Mouse (Mus musculus): ENCODE measurements around the gene Idnk.

Idnk gene

GRCm38 (mm10) chr13:58147760-58148159 lies 9.7 kb upstream of the Idnk start:
- DNase-seq (ENCODE audit: low spot score): no peak

GRCm38 (mm10) chr13:58148256-58148831 lies 9.1 kb upstream of the Idnk start:
- DNase-seq (ENCODE audit: low spot score): peak; percentile 77

GRCm38 (mm10) chr13:58149033-58149558 lies 8.4 kb upstream of the Idnk start:
- no peak for DNase-seq (ENCODE audit: low spot score)

DNA sequence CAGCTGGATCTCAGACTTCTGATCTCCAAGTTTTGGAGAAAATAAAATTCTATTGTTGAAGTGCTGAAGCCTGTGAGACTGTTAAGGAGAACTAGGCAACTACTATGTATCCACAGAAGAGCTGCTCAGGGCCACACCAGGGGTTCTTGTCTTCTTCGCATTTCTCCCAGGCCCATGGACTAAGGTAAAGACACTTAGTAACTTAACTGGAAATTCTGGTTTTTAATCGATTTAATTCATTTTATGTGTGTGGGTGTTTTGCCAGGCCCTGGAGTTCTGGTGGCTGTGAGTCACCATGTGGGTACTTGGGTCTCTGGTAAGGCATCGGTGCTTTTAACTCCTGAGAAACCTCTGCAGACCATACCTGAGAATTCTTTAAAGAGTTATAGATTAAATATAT lies 7.8 kb upstream of the Idnk start:
- DNase-seq (ENCODE audit: low spot score): no peak

DNA sequence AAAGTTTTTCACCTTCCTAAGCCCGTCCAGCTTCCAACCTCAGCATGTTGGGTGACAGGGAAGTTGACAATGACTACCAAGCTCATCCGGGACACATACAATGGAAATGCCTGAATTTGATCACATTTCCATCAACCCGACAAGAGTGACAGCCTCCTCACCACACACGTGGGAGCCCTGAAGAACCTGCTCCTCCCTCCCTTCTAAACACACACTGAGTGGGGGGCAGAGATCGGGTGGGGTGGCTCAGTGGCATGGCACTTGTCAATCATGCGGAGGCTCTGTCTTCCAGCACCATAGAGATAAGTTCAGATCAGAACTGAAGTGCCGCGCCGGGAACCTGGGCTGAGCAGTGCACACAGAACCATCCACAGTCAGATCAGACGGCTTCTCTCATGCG lies 7.0 kb upstream of the Idnk start:
- DNase-seq (ENCODE audit: low spot score): no peak

GRCm38 (mm10) chr13:58156031-58156430 lies 1.4 kb upstream of the Idnk start:
- DNase-seq (ENCODE audit: low spot score): no peak

DNA sequence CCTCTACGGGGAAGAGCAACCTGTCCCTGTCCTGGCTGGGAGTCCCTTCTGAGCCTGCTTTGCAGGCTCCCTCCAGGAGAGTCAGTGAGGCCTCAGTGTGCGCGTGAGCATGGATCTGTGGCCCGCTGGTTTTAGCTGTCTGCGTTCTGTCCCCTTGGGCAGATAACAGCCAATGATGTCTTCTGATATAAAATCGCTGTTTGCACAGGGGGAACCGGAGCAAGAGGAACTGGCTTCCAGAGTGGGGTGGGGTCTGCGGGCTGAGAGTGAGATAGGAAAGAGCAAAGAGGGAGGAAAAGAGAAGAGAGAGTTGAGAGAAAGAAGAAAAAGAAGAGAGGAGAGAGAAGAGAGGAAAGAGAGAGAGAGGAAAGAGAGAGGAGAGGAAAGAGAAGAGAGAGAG lies 413 bp upstream of the Idnk start:
- no peak for DNase-seq (ENCODE audit: low spot score)

DNA sequence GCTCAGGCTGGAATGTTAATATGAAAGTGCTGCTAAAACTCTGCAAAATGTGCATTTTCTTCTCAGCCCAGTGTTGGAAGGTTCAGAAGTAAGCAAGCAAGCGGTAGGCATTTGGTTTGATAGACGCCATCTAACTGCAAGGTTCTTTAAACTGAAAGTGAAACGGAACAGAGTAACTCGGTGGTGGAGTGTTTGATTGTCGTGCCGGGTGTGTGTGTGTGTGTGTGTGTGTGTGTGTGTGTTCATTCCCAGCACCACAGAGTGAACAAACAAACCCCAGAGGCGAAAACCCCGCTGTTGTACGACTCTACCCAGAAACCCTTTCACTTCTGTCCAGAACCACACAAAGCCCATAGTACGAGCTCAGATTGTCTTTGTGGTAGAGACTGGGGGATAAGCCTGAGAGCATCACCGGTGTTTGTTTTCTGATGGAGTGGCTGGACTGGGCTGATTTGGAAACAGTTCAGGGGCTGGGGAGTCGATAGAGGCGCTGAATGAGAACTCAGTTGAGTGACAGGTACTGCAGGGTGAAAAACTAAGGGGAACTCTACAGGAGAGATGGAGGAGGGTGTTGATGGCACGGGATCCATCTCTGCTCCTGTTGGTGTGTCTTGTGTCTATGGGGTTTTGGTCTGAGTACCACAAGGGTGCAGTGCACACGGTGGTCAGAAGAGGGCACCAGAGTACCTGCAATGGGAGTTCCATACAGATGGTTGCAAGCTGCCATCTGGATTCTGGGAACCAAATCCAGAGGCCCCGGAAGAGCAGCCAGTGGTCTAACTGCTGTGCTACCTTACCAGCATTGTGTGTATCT lies 857 bp downstream of the Idnk start:
- DNase-seq (ENCODE audit: low spot score): peak; percentile 92

- DNase-seq (ENCODE audit: low spot score): peak; percentile 71
Observed at GRCm38 (mm10) chr13:58160761-58161160, 3.3 kb downstream of the Idnk start.

- DNase-seq (ENCODE audit: low spot score): no peak
Observed at GRCm38 (mm10) chr13:58163343-58163742, 5.9 kb downstream of the Idnk start.

- no peak for DNase-seq (ENCODE audit: low spot score)
Observed at GRCm38 (mm10) chr13:58168119-58168518, 10.7 kb downstream of the Idnk start.

DNA sequence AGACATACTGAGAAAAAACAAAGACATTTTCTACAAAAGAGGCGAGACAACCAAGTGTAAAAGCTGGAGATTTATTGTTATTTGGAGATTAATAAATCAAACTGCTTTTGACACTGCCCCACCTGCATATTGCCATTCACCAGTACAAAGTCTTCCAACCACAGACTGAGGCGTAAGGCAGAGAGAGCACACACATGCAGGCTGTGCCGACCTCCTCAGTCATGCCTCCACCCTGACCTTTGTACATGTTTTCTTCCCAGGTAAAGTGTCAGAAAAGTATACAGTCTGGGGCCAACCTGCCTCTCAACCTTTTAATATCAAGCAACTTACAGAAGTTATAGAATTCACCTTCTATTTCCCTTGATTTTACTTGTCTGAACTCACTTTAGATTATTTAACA lies 18.7 kb downstream of the Idnk start:
- no peak for DNase-seq (ENCODE audit: low spot score)

DNA sequence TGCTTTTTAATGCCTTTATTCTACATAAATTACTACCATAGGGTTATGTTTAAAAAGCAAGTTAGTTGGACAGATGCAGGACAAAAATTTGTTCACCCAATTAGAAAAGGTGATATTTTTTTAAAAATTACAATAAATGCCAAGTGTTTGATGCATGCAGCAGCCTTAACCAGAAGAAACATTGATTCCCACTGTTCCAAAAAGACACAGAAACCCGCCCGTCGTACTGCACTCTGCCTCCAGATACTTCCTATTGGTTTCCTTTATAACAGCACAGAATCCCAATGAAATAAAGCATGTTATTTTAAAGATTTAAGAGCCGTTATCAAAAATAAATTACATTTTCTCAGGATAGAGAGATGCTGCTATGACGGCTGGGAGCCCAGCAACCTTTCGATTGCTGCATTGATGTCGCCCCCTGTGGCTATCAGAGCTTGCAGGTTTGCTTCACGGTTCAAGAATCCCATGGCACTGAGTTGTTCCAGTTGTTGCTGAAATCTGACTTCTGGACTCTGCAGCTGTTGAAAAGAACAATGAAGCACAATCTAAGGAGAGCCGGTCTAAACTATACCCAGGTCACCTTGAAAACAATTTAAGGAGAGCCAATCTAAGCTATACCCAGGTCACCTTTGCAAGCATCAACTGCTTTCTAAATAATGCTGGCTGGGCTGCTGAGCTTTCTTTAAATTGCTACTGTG lies 20.2 kb downstream of the Idnk start:
- DNase-seq (ENCODE audit: low spot score): peak; percentile 100

DNA sequence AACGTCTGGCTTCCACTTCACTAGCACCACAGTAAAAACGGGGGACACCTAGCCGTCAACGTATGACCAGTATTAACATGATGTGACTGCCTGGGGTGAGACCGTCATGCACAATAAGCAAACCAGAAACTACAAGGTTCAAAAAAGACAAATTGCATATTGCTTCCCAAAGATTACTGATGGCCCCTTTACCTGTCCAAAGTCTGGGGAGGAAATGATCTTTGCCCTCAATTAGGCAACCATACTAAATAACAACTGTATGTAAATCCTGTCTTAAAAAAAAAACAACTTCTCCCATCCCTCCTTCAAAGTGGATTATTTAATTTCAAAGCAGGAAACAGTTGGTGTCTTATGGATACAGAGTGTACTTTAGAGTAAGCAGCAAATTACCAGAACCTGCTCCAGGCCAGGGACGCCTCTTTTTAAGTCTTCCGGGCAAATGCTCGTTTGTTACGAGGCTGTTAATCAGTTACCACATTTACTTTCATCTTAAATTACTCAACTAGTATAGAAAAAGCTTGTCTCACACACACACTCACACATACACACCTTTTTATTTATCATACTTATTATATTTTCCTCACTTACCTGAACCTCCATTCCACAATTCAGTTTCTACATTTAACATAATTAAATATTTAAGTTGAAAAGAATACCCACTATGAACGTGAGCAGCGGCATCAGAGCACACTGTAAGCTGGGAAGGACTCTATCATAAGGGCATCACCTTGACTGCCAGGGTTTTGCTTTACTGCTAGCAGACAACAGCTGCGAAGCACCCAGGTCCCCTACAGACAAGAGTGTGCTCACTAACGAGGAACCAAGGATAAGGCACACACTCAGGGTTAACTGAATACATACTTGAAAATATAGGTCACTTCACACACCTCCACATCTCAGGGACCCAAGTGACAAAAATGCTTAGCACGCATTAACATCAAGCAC lies 24.4 kb downstream of the Idnk start:
- DNase-seq (ENCODE audit: low spot score): no peak

DNA sequence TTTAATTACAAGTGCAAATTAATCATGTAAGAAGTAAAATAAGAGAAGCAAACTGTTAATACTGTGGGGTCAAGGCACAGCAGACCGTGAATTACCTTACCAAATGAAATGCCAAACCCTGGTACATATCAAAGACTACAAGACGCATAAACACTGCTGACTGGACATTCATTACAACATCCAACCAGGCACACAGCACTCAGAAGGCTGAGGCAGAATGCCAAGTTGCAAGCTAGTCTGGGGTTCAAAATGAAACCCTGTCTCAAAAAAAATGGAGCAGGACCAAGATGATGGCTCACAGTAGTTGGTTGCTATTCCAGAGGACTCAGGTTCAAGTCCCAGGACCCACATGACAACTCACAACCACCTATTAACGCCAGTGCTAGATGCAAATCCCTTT lies 26.7 kb downstream of the Idnk start:
- DNase-seq (ENCODE audit: low spot score): no peak

DNA sequence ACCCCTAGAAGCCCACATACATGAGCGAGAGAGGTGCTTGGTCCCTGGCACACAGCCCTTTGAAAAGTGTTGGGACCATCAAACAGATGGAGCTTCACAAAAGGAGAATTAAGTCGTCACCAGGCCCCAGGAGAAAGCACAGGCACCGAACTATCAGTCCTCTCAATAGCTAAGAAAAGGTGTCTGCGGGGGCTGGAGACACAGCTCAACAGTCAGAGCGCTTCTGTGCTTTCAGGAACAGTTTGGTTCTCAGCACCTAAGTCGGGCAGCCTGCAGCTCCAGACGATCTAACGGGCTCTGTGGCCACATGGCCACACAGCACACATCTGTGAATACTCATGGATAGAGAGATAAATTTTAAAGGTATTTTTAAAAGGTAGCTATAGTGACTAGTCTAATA lies 28.8 kb downstream of the Idnk start:
- DNase-seq (ENCODE audit: low spot score): no peak

DNA sequence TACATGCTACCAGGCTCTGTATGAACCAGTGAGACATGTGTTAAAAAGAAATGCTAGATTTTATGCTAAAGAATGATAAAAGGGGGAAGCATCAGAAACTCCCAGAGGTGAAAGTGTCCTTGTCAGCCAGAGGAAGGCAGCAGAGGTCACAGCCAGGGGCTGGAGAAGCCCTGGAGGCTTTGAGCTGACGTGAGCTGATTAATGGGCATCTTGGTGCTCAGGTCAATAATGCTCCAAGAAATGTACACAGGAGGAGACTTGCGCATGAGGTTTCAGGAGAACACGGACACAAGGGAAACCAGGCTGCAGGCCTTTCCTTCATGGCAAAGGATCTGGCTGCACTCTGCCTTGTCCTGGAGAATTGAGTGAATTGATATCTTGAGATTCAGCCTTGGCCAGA lies 30.3 kb downstream of the Idnk start:
- DNase-seq (ENCODE audit: low spot score): no peak

DNA sequence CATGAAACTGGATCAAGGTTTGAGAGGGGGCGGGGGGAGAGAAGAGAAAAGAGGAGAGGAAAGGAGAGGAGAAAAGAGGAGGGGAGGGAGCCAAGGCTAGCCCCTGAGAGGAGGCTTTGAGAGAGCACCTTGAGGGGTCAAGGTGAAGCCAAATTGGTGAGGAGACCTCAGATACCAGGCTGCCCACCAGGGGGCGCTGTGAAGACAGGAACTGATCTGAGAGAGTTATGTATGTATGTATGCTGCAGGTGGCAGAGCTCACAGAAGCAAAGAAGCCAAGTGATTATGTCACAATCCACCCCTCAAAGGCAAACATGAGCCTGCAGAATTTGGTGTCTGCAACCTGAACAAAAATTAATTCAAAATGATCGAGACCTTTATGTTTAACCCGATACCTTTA lies 31.0 kb downstream of the Idnk start:
- DNase-seq (ENCODE audit: low spot score): peak; percentile 94

- DNase-seq (ENCODE audit: low spot score): no peak
Observed at GRCm38 (mm10) chr13:58189473-58189872, 32.0 kb downstream of the Idnk start.

- no peak for DNase-seq (ENCODE audit: low spot score)
Observed at GRCm38 (mm10) chr13:58191516-58191915, 34.1 kb downstream of the Idnk start.

GRCm38 (mm10) chr13:58192146-58192545 lies 34.7 kb downstream of the Idnk start:
- DNase-seq (ENCODE audit: low spot score): no peak

GRCm38 (mm10) chr13:58193221-58193620 lies 35.8 kb downstream of the Idnk start:
- no peak for DNase-seq (ENCODE audit: low spot score)

All from testis, postnatal 10 days (tissue).